Mouse (Mus musculus) limb, embryonic 14.5 days (tissue): Measurements from ENCODE around the gene Slc25a1. TPM values are rescaled to one million over a fixed set of nuclear protein-coding genes. Genes with fewer than 3 reads are reported as not detected.

Experiments
- ATAC-seq: fragments of 200-750 bp; cut with Nextera tagmentation; 2 replicates; pipeline ENCODE4 v1.8.0; 2017; ENCODE audit warnings: low read depth, moderate number of reproducible peaks, moderate TSS enrichment; ENCODE audit not compliant: low FRiP score
- DNase-seq: peaks from one replicate; pipeline ENCODE4 v3.0.0-alpha.2; 2015; ENCODE audit warnings: low spot score
- H3K27ac ChIP-seq: fragments of 300-500 bp; sonication (generic); replicated peaks from 2 replicates; pipeline ENCODE4 v1.5.1; 2014; ENCODE audit warnings: low read depth, mild to moderate bottlenecking, low read length, moderate library complexity, mixed read lengths
- H3K27me3 ChIP-seq: fragments of 300-500 bp; sonication (generic); 2 replicates; pipeline ENCODE4 v1.6.1; 2014; ENCODE audit warnings: low read length, mixed read lengths; ENCODE audit not compliant: control insufficient read depth, insufficient read depth
- H3K36me3 ChIP-seq: fragments of 300-500 bp; sonication (generic); 2 replicates; pipeline ENCODE4 v1.6.1; 2014; ENCODE audit warnings: mild to moderate bottlenecking, low read length, moderate library complexity, mixed read lengths; ENCODE audit not compliant: control insufficient read depth, insufficient read depth
- H3K4me1 ChIP-seq: fragments of 300-500 bp; sonication (generic); 2 replicates; pipeline ENCODE4 v1.6.1; 2014; ENCODE audit warnings: antibody characterized with exemption, low read length, mixed read lengths; ENCODE audit not compliant: control insufficient read depth, insufficient read depth
- H3K4me2 ChIP-seq: fragments of 300-500 bp; sonication (generic); replicated peaks from 2 replicates; pipeline ENCODE4 v1.6.1; 2014; ENCODE audit warnings: low read depth, mild to moderate bottlenecking, low read length, moderate library complexity; ENCODE audit not compliant: severe bottlenecking
- H3K4me3 ChIP-seq: fragments of 300-500 bp; sonication (generic); replicated peaks from 2 replicates; pipeline ENCODE4 v1.5.1; 2014; ENCODE audit warnings: low read length
- H3K9ac ChIP-seq: fragments of 300-500 bp; sonication (generic); 2 replicates; pipeline ENCODE4 v1.6.1; 2014; ENCODE audit warnings: mild to moderate bottlenecking, low read depth, low read length, moderate library complexity; ENCODE audit not compliant: severe bottlenecking
- H3K9me3 ChIP-seq: fragments of 300-500 bp; sonication (generic); 2 replicates; pipeline ENCODE4 v1.6.1; 2016; ENCODE audit warnings: low read length; ENCODE audit not compliant: control insufficient read depth
- POLR2A ChIP-seq: fragments of 200-500 bp; IDR thresholded peaks from 2 replicates; pipeline ENCODE4 v1.8.0; 2012; ENCODE audit warnings: inconsistent platforms, mild to moderate bottlenecking, moderate library complexity, borderline replicate concordance; ENCODE audit not compliant: insufficient read depth, insufficient read length; ENCODE audit errors: extremely low read depth
- WGBS: fragments of 180-500 bp; shearing (Covaris S2); extraction: QIAGEN DNeasy Blood & Tissue Kit; methylation state at CpG from one replicate; pipeline ENCODE4 v1.1.7; 2014; 5-methylcytosine and 5-hydroxymethylcytosine counted together
- polyA plus RNA-seq, 2 experiments: library from polyadenylated mRNA; depleted of rRNA in 1 of 2; stranded (reverse) in 1 of 2; unstranded in 1 of 2; fragments of >200 nt; fragmentation: Nextera tagmentation in 1 of 2; extraction: Ambion mirVana in 1 of 2; gene quantifications; 2 replicates each; pipeline versions ENCODE4 v1.2.1 to v1.2.3; 2012 to 2014

The Slc25a1 gene
- polyA plus RNA-seq, 2 experiments, result 55.0 to 70.4 TPM

DNA sequence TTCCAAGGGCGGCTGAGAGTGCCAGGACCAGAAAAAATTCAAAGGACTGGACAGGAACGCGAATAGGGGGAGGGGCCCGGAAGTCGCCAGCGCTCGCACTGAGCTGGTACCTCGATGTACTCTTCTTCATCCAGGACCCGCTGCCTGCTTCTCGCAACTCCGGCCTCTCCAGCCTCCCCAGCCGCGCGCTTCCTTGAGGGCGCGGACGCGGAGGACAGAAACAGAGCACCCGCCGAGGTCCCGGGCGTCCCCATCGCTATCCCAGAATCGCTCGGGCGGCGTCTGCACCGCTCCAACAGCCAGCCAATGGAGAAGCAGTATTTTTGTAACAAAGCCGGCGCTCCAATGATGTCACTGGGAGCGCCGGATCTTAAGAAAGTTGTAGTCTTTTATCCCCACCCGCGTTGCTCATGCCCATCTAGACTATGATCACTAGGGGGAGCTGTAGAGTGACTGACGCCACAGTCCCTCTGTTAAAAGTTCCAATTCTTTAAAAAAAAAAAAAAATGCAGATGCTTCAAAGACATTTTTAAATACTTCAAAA, 16.9 kb downstream of the Slc25a1 start, which contains the start of gene Ess2:
Gene Ess2, minus strand, starts transcription at position 297 of the 544 bp plus-strand sequence.
- peaks cover 7% of the 10 kb centered on the region for H3K4me1 ChIP-seq
- peak within 1 kb of the TSS; percentile 57 for H3K4me3 ChIP-seq
- DNase-seq (peak; percentile 99), ATAC-seq (peak; percentile 99)
- no peak within 1 kb of the TSS for H3K27ac ChIP-seq
- H3K9ac ChIP-seq, result peak within 1 kb of the TSS; percentile 66
- peak; percentile 80; the same call in 1 of the 2 replicates for TF ChIP-seq POLR2A
- H3K9me3 ChIP-seq, result no peaks in the 10 kb centered on the region
- H3K36me3 ChIP-seq, result peaks cover 33% of the 10 kb centered on the region
- H3K4me2 ChIP-seq, result peak within 1 kb of the TSS; percentile 91
- under 1% methylated on average over 35 of the region's 35 CpGs for WGBS
- H3K27me3 ChIP-seq, result peaks cover 46% of the 10 kb centered on the region

DNA sequence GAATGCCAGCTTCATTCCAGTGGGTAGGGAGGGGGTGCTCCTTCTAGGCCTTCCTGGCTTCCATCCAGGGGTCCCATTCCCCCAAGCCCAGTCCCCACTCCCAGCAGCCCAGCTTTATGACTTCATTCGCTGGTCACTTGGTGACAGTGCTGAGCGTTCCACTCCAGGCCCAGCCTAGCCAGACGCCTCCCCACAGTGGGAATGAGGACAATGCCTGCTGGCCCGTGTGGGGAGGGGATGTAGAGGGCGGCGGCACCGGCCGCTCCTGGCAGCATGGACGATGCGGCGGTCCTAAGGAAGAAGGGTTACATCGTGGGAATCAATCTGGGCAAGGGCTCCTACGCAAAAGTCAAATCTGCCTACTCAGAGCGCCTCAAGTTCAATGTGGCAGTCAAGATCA, 29.6 kb downstream of the Slc25a1 start, which contains the start of the genes Dgcr2 and Tssk2:
Gene Dgcr2, minus strand, starts transcription at position 101 of the 400 bp plus-strand sequence.
Gene Tssk2, plus strand, starts transcription at position 176 of the 400 bp plus-strand sequence.
- no peak within 1 kb of the TSS for H3K27ac ChIP-seq
- peaks cover 50% of the 10 kb centered on the region for H3K36me3 ChIP-seq
- H3K4me2 ChIP-seq, result no peak within 1 kb of the TSS
- no peak within 1 kb of the TSS for H3K4me3 ChIP-seq
- H3K4me1 ChIP-seq, result no peaks in the 10 kb centered on the region
- no peak within 1 kb of the TSS for H3K9ac ChIP-seq
- TF ChIP-seq POLR2A, result no peak
- ATAC-seq (no peak), DNase-seq (no peak)
- no peaks in the 10 kb centered on the region for H3K27me3 ChIP-seq
- H3K9me3 ChIP-seq, result no peaks in the 10 kb centered on the region
- 91% methylated on average over 14 of the region's 14 CpGs for WGBS

DNA sequence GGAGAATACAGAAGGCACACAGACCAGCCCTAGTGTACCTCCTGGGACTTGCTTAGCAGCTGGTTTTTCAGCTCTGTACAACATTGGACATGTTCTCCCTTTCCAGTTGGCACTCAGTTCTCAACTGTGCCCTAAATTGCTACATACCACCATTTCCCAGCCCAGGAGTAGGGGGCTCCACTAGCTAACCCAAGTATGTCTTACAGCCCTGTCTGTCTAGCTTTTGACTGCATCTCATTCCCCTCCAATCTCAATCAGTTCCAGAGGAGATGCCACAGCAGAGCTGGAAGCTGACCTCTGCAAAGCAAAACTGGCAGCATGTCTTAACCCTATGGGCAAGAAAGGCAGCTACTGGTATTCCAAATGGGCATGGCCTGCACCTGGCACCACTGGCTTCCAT, 31.9 kb downstream of the Slc25a1 start:
- ATAC-seq (no peak), DNase-seq (no peak)
- no peak overlapping the region for H3K4me2 ChIP-seq
- peaks cover 27% of the 10 kb centered on the region for H3K36me3 ChIP-seq
- no peak overlapping the region for H3K4me3 ChIP-seq
- no peaks in the 10 kb centered on the region for H3K27me3 ChIP-seq
- no peaks in the 10 kb centered on the region for H3K9me3 ChIP-seq
- TF ChIP-seq POLR2A, result no peak
- no peak overlapping the region for H3K27ac ChIP-seq
- H3K9ac ChIP-seq, result no peak overlapping the region
- H3K4me1 ChIP-seq, result 0 out of 2 replicates have a peak, but pooled peaks cover 4% of the 10 kb centered on the region

- H3K4me2 ChIP-seq, result no peak within 1 kb of the TSS
- 85% methylated on average over 2 of the region's 2 CpGs for WGBS
- H3K9ac ChIP-seq, result no peak within 1 kb of the TSS
- no peak within 1 kb of the TSS for H3K4me3 ChIP-seq
- TF ChIP-seq POLR2A, result no peak
- no peaks in the 10 kb centered on the region for H3K9me3 ChIP-seq
- DNase-seq (no peak), ATAC-seq (no peak)
- peaks cover 11% of the 10 kb centered on the region; the same call in 1 of the 2 replicates for H3K36me3 ChIP-seq
- no peak within 1 kb of the TSS for H3K27ac ChIP-seq
- H3K4me1 ChIP-seq, result peaks cover 17% of the 10 kb centered on the region
- H3K27me3 ChIP-seq, result no peaks in the 10 kb centered on the region
These were observed 34.1 kb downstream of the Slc25a1 start, which contains the start of gene Tssk1 for GRCm38 (mm10) chr16:17893923-17894322. TSS of gene Tssk1 (plus strand) at chr16:17894223.

DNA sequence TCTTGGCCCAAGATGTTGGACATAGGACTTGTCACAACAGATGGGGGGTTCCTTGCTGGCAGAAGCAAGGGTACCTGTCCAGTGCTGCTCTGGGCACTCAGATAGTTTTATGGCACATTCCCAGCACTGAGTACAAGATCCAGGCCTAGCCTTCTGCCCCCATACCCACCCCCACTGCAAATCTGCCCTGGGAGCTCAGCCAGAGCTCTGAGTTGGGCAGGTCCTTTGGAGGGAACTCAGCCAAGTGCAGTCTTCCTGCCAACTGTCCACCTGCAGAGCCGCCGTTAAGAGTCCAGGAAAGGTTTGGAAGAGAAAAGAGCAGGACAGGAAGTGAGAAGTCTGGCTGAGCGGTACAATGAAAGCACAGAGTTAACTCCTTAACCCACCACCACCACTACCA, 35.4 kb downstream of the Slc25a1 start:
- H3K4me1 ChIP-seq, result peaks cover 17% of the 10 kb centered on the region
- ATAC-seq, result no peak
- WGBS, result 56% methylated on average over 3 of the region's 3 CpGs
- H3K27ac ChIP-seq, result no peak overlapping the region
- no peaks in the 10 kb centered on the region for H3K9me3 ChIP-seq
- no peaks in the 10 kb centered on the region for H3K27me3 ChIP-seq
- no peak overlapping the region for H3K4me3 ChIP-seq
- H3K36me3 ChIP-seq, result 0 out of 2 replicates have a peak, but pooled peaks cover 4% of the 10 kb centered on the region
- TF ChIP-seq POLR2A, result no peak
- no peak overlapping the region for H3K4me2 ChIP-seq
- H3K9ac ChIP-seq, result no peak overlapping the region
- DNase-seq, result no peak
